Mouse (Mus musculus) midbrain, embryonic 12.5 days (tissue): Measurements from ENCODE around the gene Nup210l. TPM values are rescaled to one million over a fixed set of nuclear protein-coding genes. Genes with fewer than 3 reads are reported as not detected.
"Not testable (repeated sequence)": the region's sequence is repeated elsewhere in the genome, so short reads cannot be mapped to it uniquely, and the experiment has no call there.

Source experiments
- ATAC-seq: fragments of 200-750 bp; cut with Nextera tagmentation; 2 replicates; pipeline ENCODE4 v1.8.0; 2017; ENCODE audit warnings: low read depth, moderate TSS enrichment, moderate library complexity; ENCODE audit not compliant: low FRiP score
- H3K27ac ChIP-seq: fragments of 300-500 bp; sonication (generic); replicated peaks from 2 replicates; pipeline ENCODE4 v1.5.1; 2016; ENCODE audit warnings: mild to moderate bottlenecking
- H3K27me3 ChIP-seq: fragments of 300-500 bp; sonication (generic); 2 replicates; pipeline ENCODE4 v1.6.1; 2016; ENCODE audit warnings: mild to moderate bottlenecking
- H3K36me3 ChIP-seq: fragments of 300-500 bp; sonication (generic); 2 replicates; pipeline ENCODE4 v1.6.1; 2016
- H3K4me1 ChIP-seq: fragments of 300-500 bp; sonication (generic); 2 replicates; pipeline ENCODE4 v1.6.1; 2016
- H3K4me2 ChIP-seq: fragments of 300-500 bp; sonication (generic); replicated peaks from 2 replicates; pipeline ENCODE4 v1.6.1; 2016; ENCODE audit warnings: mild to moderate bottlenecking, moderate library complexity
- H3K4me3 ChIP-seq: fragments of 300-500 bp; sonication (generic); 2 replicates; pipeline ENCODE4 v1.5.1; 2016; ENCODE audit warnings: mild to moderate bottlenecking
- H3K9ac ChIP-seq: fragments of 300-500 bp; sonication (generic); replicated peaks from 2 replicates; pipeline ENCODE4 v1.6.1; 2016; ENCODE audit warnings: mild to moderate bottlenecking, moderate library complexity
- H3K9me3 ChIP-seq: fragments of 300-500 bp; sonication (generic); 2 replicates; pipeline ENCODE4 v1.6.1; 2016; ENCODE audit warnings: mild to moderate bottlenecking
- WGBS: fragments of 180-500 bp; shearing (Covaris S2); methylation state at CpG from one replicate; pipeline ENCODE4 v1.1.7; 2016; 5-methylcytosine and 5-hydroxymethylcytosine counted together
- polyA plus RNA-seq: library from polyadenylated mRNA; unstranded; fragments of >200 nt; fragmentation: Nextera tagmentation; extraction: Ambion mirVana; gene quantifications from 2 replicates; pipeline ENCODE4 v1.2.1, GENCODE M21; 2016

Gene Nup210l
- polyA plus RNA-seq, 1 experiment from 2014 or later = 0.57 TPM

GRCm38 (mm10) chr3:90101673-90102072 lies 2.3 kb upstream of the Nup210l start:
- ATAC-seq = no peak
- H3K27me3 ChIP-seq = no peaks in the 10 kb centered on the region
- H3K4me3 ChIP-seq = no peak overlapping the region
- no peaks in the 10 kb centered on the region for H3K9me3 ChIP-seq
- WGBS = 100% methylated on average over 2 of the region's 2 CpGs
- no peaks in the 10 kb centered on the region for H3K4me1 ChIP-seq
- peaks cover 26% of the 10 kb centered on the region for H3K36me3 ChIP-seq
- H3K9ac ChIP-seq = no peak overlapping the region
- no peak overlapping the region for H3K4me2 ChIP-seq
- H3K27ac ChIP-seq = no peak overlapping the region

- H3K27me3 ChIP-seq = no peaks in the 10 kb centered on the region
- peaks cover 26% of the 10 kb centered on the region for H3K36me3 ChIP-seq
- H3K4me2 ChIP-seq = no peak overlapping the region
- WGBS = 92% methylated on average over 2 of the region's 2 CpGs
- H3K4me3 ChIP-seq = no peak overlapping the region
- no peak for ATAC-seq
- H3K9ac ChIP-seq = no peak overlapping the region
- no peak overlapping the region for H3K27ac ChIP-seq
- H3K4me1 ChIP-seq = no peaks in the 10 kb centered on the region
- no peaks in the 10 kb centered on the region for H3K9me3 ChIP-seq
Observed at GRCm38 (mm10) chr3:90102239-90102638, 1.7 kb upstream of the Nup210l start.

- no peaks in the 10 kb centered on the region for H3K27me3 ChIP-seq
- WGBS = 97% methylated on average over 2 of the region's 2 CpGs
- no peak for ATAC-seq
Observed at GRCm38 (mm10) chr3:90103176-90103575, 756 bp upstream of the Nup210l start.

GRCm38 (mm10) chr3:90111706-90112105 lies 7.8 kb downstream of the Nup210l start:
- Histone ChIP-seq H3K9me3 (no peaks in the 10 kb centered on the region), H3K36me3 (no peaks in the 10 kb centered on the region), H3K27me3 (no peaks in the 10 kb centered on the region), H3K4me3 (no peak overlapping the region), H3K4me2 (no peak overlapping the region), H3K9ac (no peak overlapping the region), H3K27ac (no peak overlapping the region), H3K4me1 (no peaks in the 10 kb centered on the region)
- 85% methylated on average over 2 of the region's 2 CpGs for WGBS
- no peak for ATAC-seq

More at GRCm38 (mm10) chr3:90103176-90103575, 756 bp upstream of the Nup210l start:
- Histone ChIP-seq H3K4me3 (no peak overlapping the region), H3K4me2 (no peak overlapping the region), H3K27ac (no peak overlapping the region), H3K36me3 (peaks cover 21% of the 10 kb centered on the region), H3K9ac (no peak overlapping the region), H3K9me3 (no peaks in the 10 kb centered on the region), H3K4me1 (no peaks in the 10 kb centered on the region)

GRCm38 (mm10) chr3:90114342-90114741 lies 10.4 kb downstream of the Nup210l start:
- H3K9me3 ChIP-seq = no peaks in the 10 kb centered on the region
- no peaks in the 10 kb centered on the region for H3K36me3 ChIP-seq
- H3K27me3 ChIP-seq = no peaks in the 10 kb centered on the region
- no peak overlapping the region for H3K4me3 ChIP-seq
- H3K27ac ChIP-seq = no peak overlapping the region
- no peak for ATAC-seq
- no peak overlapping the region for H3K9ac ChIP-seq
- H3K4me1 ChIP-seq = no peaks in the 10 kb centered on the region
- no peak overlapping the region for H3K4me2 ChIP-seq
- WGBS = 93% methylated on average over 2 of the region's 2 CpGs

- Histone ChIP-seq H3K27me3 (no peaks in the 10 kb centered on the region), H3K4me3 (no peak overlapping the region), H3K36me3 (no peaks in the 10 kb centered on the region), H3K9ac (no peak overlapping the region), H3K9me3 (no peaks in the 10 kb centered on the region), H3K4me1 (no peaks in the 10 kb centered on the region), H3K4me2 (no peak overlapping the region), H3K27ac (no peak overlapping the region)
- no peak for ATAC-seq
- WGBS = 79% methylated on average over 3 of the region's 3 CpGs
Observed at GRCm38 (mm10) chr3:90115526-90115925, 11.6 kb downstream of the Nup210l start.

- Histone ChIP-seq H3K9me3 (no peaks in the 10 kb centered on the region), H3K27me3 (no peaks in the 10 kb centered on the region), H3K27ac (no peak overlapping the region), H3K4me2 (no peak overlapping the region), H3K36me3 (no peaks in the 10 kb centered on the region), H3K4me3 (no peak overlapping the region), H3K9ac (no peak overlapping the region), H3K4me1 (no peaks in the 10 kb centered on the region)
- 95% methylated on average over 13 of the region's 13 CpGs for WGBS
- ATAC-seq = no peak
Observed at GRCm38 (mm10) chr3:90118132-90118790, 14.3 kb downstream of the Nup210l start.

- not testable (repeated sequence) for H3K27me3 ChIP-seq, H3K4me3 ChIP-seq, H3K27ac ChIP-seq, H3K9me3 ChIP-seq, H3K4me1 ChIP-seq, H3K36me3 ChIP-seq, H3K9ac ChIP-seq, H3K4me2 ChIP-seq, ATAC-seq
- 83% methylated on average over 5 of the region's 5 CpGs for WGBS
Observed at GRCm38 (mm10) chr3:90122036-90122435, 18.1 kb downstream of the Nup210l start.

- Histone ChIP-seq H3K36me3 (no peaks in the 10 kb centered on the region), H3K27me3 (no peaks in the 10 kb centered on the region), H3K4me2 (no peak overlapping the region), H3K9ac (no peak overlapping the region), H3K4me3 (no peak overlapping the region), H3K4me1 (no peaks in the 10 kb centered on the region), H3K27ac (no peak overlapping the region), H3K9me3 (no peaks in the 10 kb centered on the region)
- 79% methylated on average over 5 of the region's 5 CpGs for whole genome bisulfite sequencing
- ATAC-seq = no peak
Observed at GRCm38 (mm10) chr3:90125710-90126109, 21.8 kb downstream of the Nup210l start.

GRCm38 (mm10) chr3:90127881-90128280 lies 23.9 kb downstream of the Nup210l start:
- Histone ChIP-seq H3K27me3 (no peaks in the 10 kb centered on the region), H3K9ac (no peak overlapping the region), H3K4me2 (no peak overlapping the region), H3K4me3 (no peak overlapping the region), H3K4me1 (no peaks in the 10 kb centered on the region), H3K36me3 (no peaks in the 10 kb centered on the region), H3K27ac (no peak overlapping the region), H3K9me3 (no peaks in the 10 kb centered on the region)
- 92% methylated on average over 6 of the region's 6 CpGs for WGBS
- ATAC-seq = no peak

- ATAC-seq = no peak
- H3K36me3 ChIP-seq = no peaks in the 10 kb centered on the region
- no peaks in the 10 kb centered on the region for H3K9me3 ChIP-seq
- no peak overlapping the region for H3K4me3 ChIP-seq
- no peaks in the 10 kb centered on the region for H3K4me1 ChIP-seq
- H3K9ac ChIP-seq = no peak overlapping the region
- WGBS = 83% methylated on average over 3 of the region's 3 CpGs
- H3K27me3 ChIP-seq = no peaks in the 10 kb centered on the region
- H3K27ac ChIP-seq = no peak overlapping the region
- H3K4me2 ChIP-seq = no peak overlapping the region
Observed at GRCm38 (mm10) chr3:90132745-90133144, 28.8 kb downstream of the Nup210l start.

GRCm38 (mm10) chr3:90133331-90133730 lies 29.4 kb downstream of the Nup210l start:
- Histone ChIP-seq H3K36me3 (no peaks in the 10 kb centered on the region), H3K4me1 (no peaks in the 10 kb centered on the region), H3K4me2 (no peak overlapping the region), H3K27me3 (no peaks in the 10 kb centered on the region), H3K9ac (no peak overlapping the region), H3K4me3 (no peak overlapping the region), H3K27ac (no peak overlapping the region), H3K9me3 (no peaks in the 10 kb centered on the region)
- no peak for ATAC-seq
- WGBS = 81% methylated on average over 1 of the region's 1 CpGs

- Histone ChIP-seq H3K4me3 (no peak overlapping the region), H3K27me3 (no peaks in the 10 kb centered on the region), H3K27ac (no peak overlapping the region), H3K4me2 (no peak overlapping the region), H3K9me3 (no peaks in the 10 kb centered on the region), H3K9ac (no peak overlapping the region), H3K36me3 (no peaks in the 10 kb centered on the region), H3K4me1 (no peaks in the 10 kb centered on the region)
- ATAC-seq = no peak
- 67% methylated on average over 3 of the region's 3 CpGs for WGBS
Observed at GRCm38 (mm10) chr3:90134483-90134882, 30.6 kb downstream of the Nup210l start.
